ENCODE assay signal across 7 mouse cellular contexts in genomic region chr16:91649246-91649645, GRCm38 (mm10). TPM values are rescaled to one million over a fixed set of nuclear protein-coding genes. Genes with fewer than 3 reads are reported as not detected.
A peak's percentile ranks its signal among the peaks of the same experiment; 100 is the strongest.
DNase-seq lines count a peak whose midpoint lies in the region; ATAC-seq and TF ChIP-seq lines count a peak whose summit lies in the region.

No protein-coding gene starts in this region.

- TF ChIP-seq CTCF in lung, postnatal 0 days (IDR thresholded peaks at IDR 0.05): no peak

- H3K4me2 ChIP-seq in lung, postnatal 0 days (replicated peaks; ENCODE audit: low read depth, low read length): peak overlapping the region; percentile 56
- H3K4me2 ChIP-seq in limb, embryonic 12.5 days: peak overlapping the region; percentile 63
- peak overlapping the region; percentile 57 for H3K4me2 ChIP-seq in stomach, embryonic 15.5 days

- no peak overlapping the region for H3K27ac ChIP-seq in lung, postnatal 0 days (ENCODE audit: low read length)
- no peak overlapping the region for H3K27ac ChIP-seq in forebrain, embryonic 10.5 days
- no peak overlapping the region for H3K27ac ChIP-seq in limb, embryonic 12.5 days
- no peak overlapping the region for H3K27ac ChIP-seq in stomach, embryonic 15.5 days

- H3K4me1 ChIP-seq in lung, postnatal 0 days (ENCODE audit: insufficient read depth, low read depth, low read length): peaks cover 9% of the 10 kb centered on the region; the same call in 1 of the 2 replicates
- peaks cover 33% of the 10 kb centered on the region for H3K4me1 ChIP-seq in forebrain, embryonic 10.5 days
- peaks cover 7% of the 10 kb centered on the region for H3K4me1 ChIP-seq in limb, embryonic 12.5 days (replicated peaks)
- peaks cover 9% of the 10 kb centered on the region for H3K4me1 ChIP-seq in stomach, embryonic 15.5 days

- 41% methylated on average over 3 of the region's 3 CpGs for WGBS in lung, postnatal 0 days
- 77% methylated on average over 3 of the region's 3 CpGs for WGBS in forebrain, embryonic 10.5 days
- WGBS in limb, embryonic 12.5 days: 64% methylated on average over 3 of the region's 3 CpGs
- WGBS in stomach, embryonic 15.5 days: 56% methylated on average over 3 of the region's 3 CpGs

- no peak overlapping the region for H3K9ac ChIP-seq in lung, postnatal 0 days (replicated peaks; ENCODE audit: low read depth)
- H3K9ac ChIP-seq in limb, embryonic 12.5 days (replicated peaks): 0 out of 2 replicates have a peak overlapping the region, but pooled peaks have one; percentile 34
- H3K9ac ChIP-seq in stomach, embryonic 15.5 days: no peak overlapping the region; the same call in 1 of the 2 replicates

- no peaks in the 10 kb centered on the region for H3K9me3 ChIP-seq in lung, postnatal 0 days (ENCODE audit: low read length)
- H3K9me3 ChIP-seq in forebrain, embryonic 10.5 days: no peaks in the 10 kb centered on the region
- H3K9me3 ChIP-seq in limb, embryonic 12.5 days: no peaks in the 10 kb centered on the region
- no peaks in the 10 kb centered on the region for H3K9me3 ChIP-seq in stomach, embryonic 15.5 days

- peak overlapping the region; percentile 20 for H3K4me3 ChIP-seq in lung, postnatal 0 days (ENCODE audit: low read depth, low read length)
- H3K4me3 ChIP-seq in forebrain, embryonic 10.5 days: peak overlapping the region; percentile 87
- peak overlapping the region; percentile 77 for H3K4me3 ChIP-seq in limb, embryonic 12.5 days (replicated peaks)
- peak overlapping the region; percentile 27 for H3K4me3 ChIP-seq in stomach, embryonic 15.5 days (replicated peaks)

- H3K36me3 ChIP-seq in lung, postnatal 0 days (ENCODE audit: insufficient read depth, low read length): peaks cover 11% of the 10 kb centered on the region; the same call in 1 of the 2 replicates
- H3K36me3 ChIP-seq in forebrain, embryonic 10.5 days (replicated peaks): peaks cover 40% of the 10 kb centered on the region
- peaks cover 28% of the 10 kb centered on the region for H3K36me3 ChIP-seq in limb, embryonic 12.5 days
- H3K36me3 ChIP-seq in stomach, embryonic 15.5 days: peaks cover 12% of the 10 kb centered on the region

- ATAC-seq in lung, postnatal 0 days: no peak
- ATAC-seq in limb, embryonic 12.5 days (ENCODE audit: insufficient number of reproducible peaks, insufficient read depth, low FRiP score, low TSS enrichment, low read depth): no peak
- no peak for ATAC-seq in stomach, embryonic 15.5 days (ENCODE audit: insufficient read depth, low FRiP score, low read depth)

- no peak for TF ChIP-seq EP300 in lung, postnatal 0 days (IDR thresholded peaks at IDR 0.05)

- no peaks in the 10 kb centered on the region for H3K27me3 ChIP-seq in lung, postnatal 0 days (replicated peaks; ENCODE audit: insufficient read depth, low read length)
- H3K27me3 ChIP-seq in forebrain, embryonic 10.5 days (ENCODE audit: poor library complexity, severe bottlenecking): no peaks in the 10 kb centered on the region
- no peaks in the 10 kb centered on the region for H3K27me3 ChIP-seq in limb, embryonic 12.5 days
- no peaks in the 10 kb centered on the region for H3K27me3 ChIP-seq in stomach, embryonic 15.5 days (replicated peaks)

- no peak for DNase-seq in lung, postnatal 0 days (ENCODE audit: low spot score)
- no peak for DNase-seq in lung, adult 18-20 months
- no peak for DNase-seq in forebrain, embryonic 10.5 days (ENCODE audit: extremely low spot score, low spot score)
- no peak for DNase-seq in MN1 (ENCODE audit: low spot score)
- no peak for DNase-seq in c-Kit-positive CD71-positive TER-119-positive erythroid progenitor cells, embryonic 14.5 days (ENCODE audit: low spot score)

RNA-seq across cellular contexts. Expression of gene Son, which starts 1.9 kb away (rescaled TPM):
- polyA plus RNA-seq in lung, postnatal 0 days (2015; fragmentation: Nextera tagmentation; extraction: Ambion mirVana): 132 and 143 TPM in 2 replicates
- 110 and 111 TPM in 2 replicates for polyA plus RNA-seq in forebrain, embryonic 10.5 days (2016; fragmentation: Nextera tagmentation; extraction: Ambion mirVana)
- 152 and 156 TPM in 2 replicates for polyA plus RNA-seq in limb, embryonic 12.5 days (2016; fragmentation: Nextera tagmentation; extraction: Ambion mirVana)
- 108 and 114 TPM in 2 replicates for polyA plus RNA-seq in stomach, embryonic 15.5 days (2015; fragmentation: Nextera tagmentation; extraction: Ambion mirVana)

RNA-seq across cellular contexts. Expression of gene Gart, which starts 2.5 kb away (rescaled TPM):
- 27.3 and 30.9 TPM in 2 replicates for polyA plus RNA-seq in lung, postnatal 0 days (2015; fragmentation: Nextera tagmentation; extraction: Ambion mirVana)
- 204 and 211 TPM in 2 replicates for polyA plus RNA-seq in forebrain, embryonic 10.5 days (2016; fragmentation: Nextera tagmentation; extraction: Ambion mirVana)
- 126 and 133 TPM in 2 replicates for polyA plus RNA-seq in limb, embryonic 12.5 days (2016; fragmentation: Nextera tagmentation; extraction: Ambion mirVana)
- 107 and 115 TPM in 2 replicates for polyA plus RNA-seq in stomach, embryonic 15.5 days (2015; fragmentation: Nextera tagmentation; extraction: Ambion mirVana)

RNA-seq across cellular contexts. Expression of gene Dnajc28, which starts 30.4 kb away (rescaled TPM):
- polyA plus RNA-seq in lung, postnatal 0 days (2015; fragmentation: Nextera tagmentation; extraction: Ambion mirVana): 6.1 and 6.2 TPM in 2 replicates
- polyA plus RNA-seq in forebrain, embryonic 10.5 days (2016; fragmentation: Nextera tagmentation; extraction: Ambion mirVana): 2.9 and 4.0 TPM in 2 replicates
- 4.2 and 4.9 TPM in 2 replicates for polyA plus RNA-seq in limb, embryonic 12.5 days (2016; fragmentation: Nextera tagmentation; extraction: Ambion mirVana)
- polyA plus RNA-seq in stomach, embryonic 15.5 days (2015; fragmentation: Nextera tagmentation; extraction: Ambion mirVana): 2.9 and 3.3 TPM in 2 replicates

RNA-seq across cellular contexts. Expression of gene Donson, which starts 39.3 kb away (rescaled TPM):
- polyA plus RNA-seq in lung, postnatal 0 days (2015; fragmentation: Nextera tagmentation; extraction: Ambion mirVana): 6.0 and 8.0 TPM in 2 replicates
- polyA plus RNA-seq in forebrain, embryonic 10.5 days (2016; fragmentation: Nextera tagmentation; extraction: Ambion mirVana): 34.3 and 38.1 TPM in 2 replicates
- polyA plus RNA-seq in limb, embryonic 12.5 days (2016; fragmentation: Nextera tagmentation; extraction: Ambion mirVana): 36.2 and 38.5 TPM in 2 replicates
- 20.5 and 21.1 TPM in 2 replicates for polyA plus RNA-seq in stomach, embryonic 15.5 days (2015; fragmentation: Nextera tagmentation; extraction: Ambion mirVana)

RNA-seq across cellular contexts. Expression of gene Tmem50b, which starts 51.6 kb away (rescaled TPM):
- polyA plus RNA-seq in lung, postnatal 0 days (2015; fragmentation: Nextera tagmentation; extraction: Ambion mirVana): 160 and 169 TPM in 2 replicates
- polyA plus RNA-seq in forebrain, embryonic 10.5 days (2016; fragmentation: Nextera tagmentation; extraction: Ambion mirVana): 32.7 and 33.8 TPM in 2 replicates
- 26.1 and 28.6 TPM in 2 replicates for polyA plus RNA-seq in limb, embryonic 12.5 days (2016; fragmentation: Nextera tagmentation; extraction: Ambion mirVana)
- polyA plus RNA-seq in stomach, embryonic 15.5 days (2015; fragmentation: Nextera tagmentation; extraction: Ambion mirVana): 40.6 and 46.7 TPM in 2 replicates

Comparison
In these comparisons a context has a peak if more than half of its experiments do, and no peak if none do; other contexts are left out.
1. H3K4me3 ChIP-seq: peak in every context shown above with its lines; median percentile 87 in forebrain, embryonic 10.5 days; 77 in limb, embryonic 12.5 days; 27 in stomach, embryonic 15.5 days; 20 in lung, postnatal 0 days.